Mouse (Mus musculus) kidney, adult 2 months (tissue): ENCODE data around the gene Fndc8.

ENCODE experiments used
- CTCF ChIP-seq: fragments of 200-500 bp; conservative IDR thresholded peaks from 2 replicates; pipeline ENCODE4 v1.5.1; 2011; ENCODE audit warnings: low read depth, mild to moderate bottlenecking, control low read depth, low read length, moderate library complexity, mixed read lengths; ENCODE audit not compliant: insufficient read depth, insufficient read length
- POLR2A ChIP-seq: fragments of 200-500 bp; IDR thresholded peaks from one replicate; pipeline ENCODE4 v1.6.1; 2011; ENCODE audit warnings: low read depth, low read length, control low read depth

DNA sequence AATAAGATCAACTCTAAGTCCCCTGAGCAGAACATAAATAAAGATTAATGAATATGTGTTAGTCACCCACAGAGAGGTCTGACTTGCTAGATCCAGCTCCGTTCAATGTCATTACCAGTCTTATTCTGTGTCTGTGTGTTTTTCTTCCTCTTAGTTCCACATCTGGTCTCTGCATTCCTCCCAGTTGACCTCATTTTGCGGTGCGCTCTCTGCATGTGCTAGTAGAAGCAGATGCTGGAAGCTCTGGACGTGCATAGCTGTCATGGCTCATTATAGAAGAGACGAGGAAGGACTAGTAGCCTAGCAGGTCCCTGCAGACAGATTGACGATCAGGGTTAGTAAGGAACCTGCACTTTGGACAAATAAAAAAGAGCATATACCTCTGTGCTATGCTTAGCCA lies 51.4 kb downstream of the Fndc8 start:
- no peak for TF ChIP-seq POLR2A
- TF ChIP-seq CTCF, result no peak
